Mouse (Mus musculus): ENCODE results near the gene Klrg1.

GRCm38 (mm10) chr6:122297279-122298222 lies 14.9 kb upstream of the Klrg1 start:
- TF ChIP-seq POLR2A (IDR thresholded peaks at IDR 0.05; ENCODE audit: low read depth, low read length) = no peak
- TF ChIP-seq CTCF (IDR thresholded peaks at IDR 0.05; ENCODE audit: extremely low read depth, insufficient read depth, insufficient read length, insufficient replicate concordance) = no peak
